Mouse (Mus musculus) E14TG2a.4 (cell line): ENCODE results near the gene Dync1li1.

Experiments
- CTCF ChIP-seq: conservative IDR thresholded peaks from 2 replicates; pipeline ENCODE4 v1.5.1; 2014; ENCODE audit warnings: low read length
- NANOG ChIP-seq: IDR thresholded peaks from 2 replicates; pipeline ENCODE4 v1.6.1; 2014; ENCODE audit warnings: borderline replicate concordance, low read length, mixed read lengths

GRCm38 (mm10) chr9:114688953-114689407 is 390 bp downstream of the Dync1li1 start:
- TF ChIP-seq CTCF (no peak), NANOG (no peak)
